Mouse (Mus musculus): ENCODE measurements around the gene Hist2h2bb. TPM values are rescaled to one million over a fixed set of nuclear protein-coding genes. Genes with fewer than 3 reads are reported as not detected.
A peak's percentile ranks its signal among the peaks of the same experiment; 100 is the strongest.

Gene Hist2h2bb
- polyA plus RNA-seq, 2 experiments = 16.9 to 24.5 TPM

- H3K27ac ChIP-seq = no peak overlapping the region
- H3K9ac ChIP-seq (replicated peaks) = no peak overlapping the region
- no peak overlapping the region for H3K4me3 ChIP-seq (ENCODE audit: insufficient read depth in 1 of 2, low read depth in 2 of 2, low read length in 2 of 2)
- ATAC-seq (ENCODE audit: insufficient read depth) (no peak), DNase-seq (ENCODE audit: low read depth in 3 of 3, low spot score in 3 of 3) (peak in 2 of 3 experiments; percentile 61 to 62)
- H3K27me3 ChIP-seq (ENCODE audit: control insufficient read depth, insufficient read depth, low read length) = no peaks in the 10 kb centered on the region
- no peaks in the 10 kb centered on the region for H3K9me3 ChIP-seq (ENCODE audit: control insufficient read depth, low read length)
- no peak overlapping the region for H3K4me2 ChIP-seq (ENCODE audit: low read depth)
- H3K4me1 ChIP-seq (replicated peaks; ENCODE audit: control insufficient read depth in 2 of 2, insufficient read depth in 2 of 2, low read length in 1 of 2) = peaks cover 10 to 13% of the 10 kb centered on the region in 2 experiments; a peak in 3 of 4 replicates
- no peaks in the 10 kb centered on the region for H3K36me3 ChIP-seq (replicated peaks; ENCODE audit: control insufficient read depth, insufficient read depth, low read depth)
- 37% methylated on average over 17 of the region's 17 CpGs for WGBS (ENCODE audit: insufficient replicate concordance)
- TF ChIP-seq CTCF (IDR thresholded peaks at IDR 0.05; ENCODE audit: low read depth) (no peak), EP300 (IDR thresholded peaks at IDR 0.05; ENCODE audit: low read depth) (no peak)
These were observed 4.3 kb downstream of the Hist2h2bb start for GRCm38 (mm10) chr3:96273591-96274465.

GRCm38 (mm10) chr3:96277428-96277799 is 7.9 kb downstream of the Hist2h2bb start:
- 10% methylated on average over 8 of the region's 8 CpGs for WGBS (ENCODE audit: insufficient replicate concordance)

GRCm38 (mm10) chr3:96277800-96278624 is 8.5 kb downstream of the Hist2h2bb start:
- Histone ChIP-seq H3K36me3 (replicated peaks; ENCODE audit: control insufficient read depth, insufficient read depth, low read depth) (no peaks in the 10 kb centered on the region), H3K4me3 (ENCODE audit: insufficient read depth in 1 of 2, low read depth in 2 of 2, low read length in 2 of 2) (peak overlapping the region; percentile 70 to 74), H3K4me1 (replicated peaks; ENCODE audit: control insufficient read depth in 2 of 2, insufficient read depth in 2 of 2, low read length in 1 of 2) (peaks cover 10 to 13% of the 10 kb centered on the region in 2 experiments; a peak in 3 of 4 replicates), H3K27me3 (ENCODE audit: control insufficient read depth, insufficient read depth, low read length) (no peaks in the 10 kb centered on the region), H3K9me3 (ENCODE audit: control insufficient read depth, low read length) (no peaks in the 10 kb centered on the region), H3K27ac (peak overlapping the region; percentile 74), H3K4me2 (ENCODE audit: low read depth) (peak overlapping the region; percentile 98), H3K9ac (replicated peaks) (peak overlapping the region; percentile 90)
- peak; percentile 69 to 74 (median 72) for DNase-seq (ENCODE audit: low read depth in 3 of 3, low spot score in 3 of 3)
- under 1% methylated on average over 49 of the region's 49 CpGs for WGBS (ENCODE audit: insufficient replicate concordance)
- ATAC-seq (ENCODE audit: insufficient read depth) = peak; percentile 91
- no peak for TF ChIP-seq EP300 (IDR thresholded peaks at IDR 0.05; ENCODE audit: low read depth)
- TF ChIP-seq CTCF (IDR thresholded peaks at IDR 0.05; ENCODE audit: low read depth) = peak; percentile 90

More at GRCm38 (mm10) chr3:96277428-96277799, 7.9 kb downstream of the Hist2h2bb start:
- Histone ChIP-seq H3K27me3 (ENCODE audit: control insufficient read depth, insufficient read depth, low read length) (no peaks in the 10 kb centered on the region), H3K27ac (peak overlapping the region; percentile 74), H3K4me2 (ENCODE audit: low read depth) (peak overlapping the region; percentile 98), H3K9ac (replicated peaks) (peak overlapping the region; percentile 90), H3K9me3 (ENCODE audit: control insufficient read depth, low read length) (no peaks in the 10 kb centered on the region), H3K4me1 (replicated peaks; ENCODE audit: control insufficient read depth in 2 of 2, insufficient read depth in 2 of 2, low read length in 1 of 2) (peaks cover 10 to 13% of the 10 kb centered on the region in 2 experiments; a peak in 3 of 4 replicates), H3K36me3 (replicated peaks; ENCODE audit: control insufficient read depth, insufficient read depth, low read depth) (no peaks in the 10 kb centered on the region), H3K4me3 (ENCODE audit: insufficient read depth in 1 of 2, low read depth in 2 of 2, low read length in 2 of 2) (peak overlapping the region; percentile 70 to 74)
- no peak for TF ChIP-seq EP300 (IDR thresholded peaks at IDR 0.05; ENCODE audit: low read depth)
- no peak; the same call in 1 of the 2 replicates for TF ChIP-seq CTCF (IDR thresholded peaks at IDR 0.05; ENCODE audit: low read depth)
- ATAC-seq (ENCODE audit: insufficient read depth) = peak; percentile 74
- peak in 2 of 3 experiments; percentile 52 to 58 for DNase-seq (ENCODE audit: low read depth in 3 of 3, low spot score in 3 of 3)

DNA sequence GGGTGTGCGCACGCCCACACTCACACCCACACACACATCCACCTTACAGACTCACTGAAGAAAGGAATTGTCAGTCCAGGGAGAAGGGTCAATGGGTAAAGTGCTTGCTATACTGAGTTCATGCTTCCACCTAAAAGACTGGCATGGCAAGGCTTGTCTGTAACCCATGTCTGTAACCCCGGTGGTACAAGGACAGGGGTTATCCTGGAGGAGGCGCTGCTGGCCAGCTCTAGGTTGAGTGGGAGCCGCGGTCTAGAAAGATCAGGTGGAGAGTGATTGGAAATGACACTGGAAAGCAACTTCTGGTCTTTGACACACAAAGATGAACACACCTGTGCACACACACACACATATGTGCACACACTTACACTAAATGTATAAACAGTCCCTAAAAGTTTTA is 11.1 kb downstream of the Hist2h2bb start:
- no peak overlapping the region for H3K27ac ChIP-seq
- ATAC-seq (ENCODE audit: insufficient read depth) = no peak
- H3K4me3 ChIP-seq (ENCODE audit: insufficient read depth in 1 of 2, low read depth in 2 of 2, low read length in 2 of 2) = no peak overlapping the region
- no peak overlapping the region for H3K4me2 ChIP-seq (ENCODE audit: low read depth)
- no peak overlapping the region for H3K9ac ChIP-seq (replicated peaks)
- TF ChIP-seq EP300 (IDR thresholded peaks at IDR 0.05; ENCODE audit: low read depth) (no peak), CTCF (IDR thresholded peaks at IDR 0.05; ENCODE audit: low read depth) (peak; percentile 44)
- 48% methylated on average over 6 of the region's 6 CpGs for WGBS (ENCODE audit: insufficient replicate concordance)
- no peaks in the 10 kb centered on the region for H3K36me3 ChIP-seq (replicated peaks; ENCODE audit: control insufficient read depth, insufficient read depth, low read depth)
- H3K9me3 ChIP-seq (ENCODE audit: control insufficient read depth, low read length) = no peaks in the 10 kb centered on the region
- H3K4me1 ChIP-seq (replicated peaks; ENCODE audit: control insufficient read depth in 2 of 2, insufficient read depth in 2 of 2, low read length in 1 of 2) = peaks cover 5 to 7% of the 10 kb centered on the region in 2 experiments; a peak in 3 of 4 replicates
- no peak for DNase-seq (ENCODE audit: low read depth in 3 of 3, low spot score in 3 of 3)
- no peaks in the 10 kb centered on the region; the same call in 1 of the 2 replicates for H3K27me3 ChIP-seq (ENCODE audit: control insufficient read depth, insufficient read depth, low read length)
